Mouse (Mus musculus) erythroblast, embryonic 14.5 days (primary cell): Measurements from ENCODE around the gene Zg16.

Source experiments
- GATA1 ChIP-seq: IDR thresholded peaks from 2 replicates; pipeline ENCODE4 v1.6.1; 2012; ENCODE audit warnings: low read length, inconsistent platforms, mixed read lengths
- TAL1 ChIP-seq: IDR thresholded peaks from 3 replicates; pipeline ENCODE4 v1.6.1; 2012; ENCODE audit warnings: low read length, inconsistent platforms, mixed read lengths

- TF ChIP-seq GATA1: no peak
- no peak for TF ChIP-seq TAL1
Observed at GRCm38 (mm10) chr7:127027885-127028284, 59.2 kb downstream of the Zg16 start.
